Mouse (Mus musculus): ENCODE measurements around the gene Slc7a11. TPM values are rescaled to one million over a fixed set of nuclear protein-coding genes. Genes with fewer than 3 reads are reported as not detected.

Gene Slc7a11
- polyA plus RNA-seq, 1 experiment from 2014 or later: 0.13 TPM

DNA sequence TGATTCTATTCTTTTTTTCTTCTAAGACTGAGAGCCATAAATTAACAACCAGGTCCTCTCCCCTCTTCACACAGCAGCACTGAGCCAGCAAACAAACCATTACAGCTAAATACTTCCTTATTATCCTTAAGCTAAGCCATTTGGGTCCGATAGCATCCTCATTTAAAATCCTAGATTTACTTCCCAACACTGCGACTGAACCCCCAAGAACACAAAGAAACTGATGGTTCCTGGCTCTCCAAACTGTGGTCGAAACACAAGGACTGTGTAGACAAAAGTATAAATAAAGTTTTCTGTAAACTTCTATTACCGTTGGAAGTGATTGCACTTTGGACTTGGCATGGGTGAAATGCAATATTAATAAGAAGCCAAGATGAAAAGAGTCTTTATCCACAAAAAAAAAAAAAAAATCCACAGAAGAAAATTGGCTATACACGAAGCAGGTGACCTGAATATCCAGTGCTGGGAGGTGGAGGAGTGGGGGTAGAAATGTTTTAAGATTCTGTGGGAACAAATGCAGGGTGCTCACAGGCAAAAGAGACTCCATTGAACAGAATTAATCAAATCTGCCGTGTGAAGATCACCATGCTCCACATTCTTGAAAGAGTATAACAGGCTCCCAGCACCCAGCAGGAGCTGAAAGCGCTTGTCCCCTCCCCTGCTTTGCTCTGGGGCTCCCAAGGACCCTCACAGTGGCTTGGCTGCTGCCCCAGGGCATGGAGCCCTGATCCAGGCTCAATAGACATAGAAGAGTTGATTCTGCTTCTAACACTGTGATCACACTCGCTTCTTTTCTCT lies 21.7 kb downstream of the Slc7a11 start:
- Histone ChIP-seq H3K27ac (ENCODE audit: low read length) (no peak overlapping the region), H3K4me3 (ENCODE audit: low read depth, low read length) (no peak overlapping the region), H3K27me3 (replicated peaks; ENCODE audit: insufficient read depth, low read length) (no peaks in the 10 kb centered on the region), H3K4me1 (ENCODE audit: insufficient read depth, low read depth, low read length) (no peaks in the 10 kb centered on the region), H3K36me3 (ENCODE audit: insufficient read depth, low read length) (no peaks in the 10 kb centered on the region), H3K9me3 (ENCODE audit: low read length) (no peaks in the 10 kb centered on the region), H3K4me2 (replicated peaks; ENCODE audit: low read depth, low read length) (no peak overlapping the region), H3K9ac (replicated peaks; ENCODE audit: low read depth) (no peak overlapping the region)
- no peak for TF ChIP-seq CTCF (IDR thresholded peaks at IDR 0.05)
- no peak for TF ChIP-seq EP300 (IDR thresholded peaks at IDR 0.05)
- no peak for DNase-seq (ENCODE audit: low spot score)
- ATAC-seq: no peak
- 73% methylated on average over 8 of the region's 8 CpGs for WGBS

DNA sequence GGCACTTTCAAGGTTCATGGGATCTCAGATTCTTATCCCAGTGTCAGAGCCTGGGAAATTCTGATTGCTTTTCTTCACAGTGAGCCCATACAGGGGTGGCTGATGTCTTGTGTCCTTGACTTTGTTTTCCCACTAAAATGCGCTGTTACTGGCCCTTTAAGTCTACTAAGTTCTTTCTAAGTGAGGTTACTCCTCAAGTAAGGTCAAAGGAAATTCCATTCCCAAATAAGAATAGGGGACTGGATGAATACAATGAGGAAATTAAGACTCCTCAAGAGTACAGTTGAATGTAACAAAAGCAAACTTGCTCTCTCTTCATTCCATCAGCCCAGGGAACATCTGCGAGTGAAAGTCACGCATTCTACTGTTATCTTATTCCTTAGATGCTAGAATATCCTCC lies 24.3 kb downstream of the Slc7a11 start:
- ATAC-seq: no peak
- Histone ChIP-seq H3K4me1 (ENCODE audit: insufficient read depth, low read depth, low read length) (no peaks in the 10 kb centered on the region), H3K27ac (ENCODE audit: low read length) (no peak overlapping the region), H3K9ac (replicated peaks; ENCODE audit: low read depth) (no peak overlapping the region), H3K4me3 (ENCODE audit: low read depth, low read length) (no peak overlapping the region), H3K27me3 (replicated peaks; ENCODE audit: insufficient read depth, low read length) (no peaks in the 10 kb centered on the region), H3K9me3 (ENCODE audit: low read length) (no peaks in the 10 kb centered on the region), H3K4me2 (replicated peaks; ENCODE audit: low read depth, low read length) (no peak overlapping the region), H3K36me3 (ENCODE audit: insufficient read depth, low read length) (no peaks in the 10 kb centered on the region)
- WGBS: 74% methylated on average over 3 of the region's 3 CpGs
- no peak for DNase-seq (ENCODE audit: low spot score)
- TF ChIP-seq EP300 (IDR thresholded peaks at IDR 0.05) (no peak), CTCF (IDR thresholded peaks at IDR 0.05) (no peak)

DNA sequence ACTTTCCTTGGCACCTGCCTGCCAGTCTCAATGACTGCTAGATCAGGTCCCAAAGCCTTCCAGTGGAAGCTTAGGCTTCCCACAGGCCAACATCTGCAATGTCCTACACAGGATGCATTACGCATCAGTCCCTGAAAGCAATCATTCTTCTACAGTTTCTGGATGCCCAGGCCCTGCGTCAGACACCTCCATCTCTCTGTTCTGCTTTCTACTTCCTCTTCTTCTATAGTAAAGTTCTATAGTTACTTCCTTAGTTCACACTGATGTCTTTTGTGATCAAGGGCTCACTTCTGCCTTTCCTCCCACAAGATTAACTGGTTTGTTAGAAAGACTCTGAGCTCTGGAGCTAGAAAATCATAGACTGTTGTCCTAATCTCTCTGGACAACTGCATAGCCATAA lies 36.6 kb downstream of the Slc7a11 start:
- no peak overlapping the region for H3K9ac ChIP-seq (replicated peaks; ENCODE audit: low read depth)
- no peaks in the 10 kb centered on the region for H3K4me1 ChIP-seq (ENCODE audit: insufficient read depth, low read depth, low read length)
- no peaks in the 10 kb centered on the region for H3K9me3 ChIP-seq (ENCODE audit: low read length)
- no peak overlapping the region for H3K4me2 ChIP-seq (replicated peaks; ENCODE audit: low read depth, low read length)
- H3K27me3 ChIP-seq (replicated peaks; ENCODE audit: insufficient read depth, low read length): no peaks in the 10 kb centered on the region
- ATAC-seq (0 out of 2 replicates have a peak, but pooled peaks have one; percentile 25), DNase-seq (ENCODE audit: low spot score) (peak; percentile 51)
- H3K36me3 ChIP-seq (ENCODE audit: insufficient read depth, low read length): no peaks in the 10 kb centered on the region
- 87% methylated on average over 2 of the region's 2 CpGs for WGBS
- H3K27ac ChIP-seq (ENCODE audit: low read length): no peak overlapping the region
- TF ChIP-seq CTCF (IDR thresholded peaks at IDR 0.05) (no peak), EP300 (IDR thresholded peaks at IDR 0.05) (no peak)
- H3K4me3 ChIP-seq (ENCODE audit: low read depth, low read length): no peak overlapping the region

DNA sequence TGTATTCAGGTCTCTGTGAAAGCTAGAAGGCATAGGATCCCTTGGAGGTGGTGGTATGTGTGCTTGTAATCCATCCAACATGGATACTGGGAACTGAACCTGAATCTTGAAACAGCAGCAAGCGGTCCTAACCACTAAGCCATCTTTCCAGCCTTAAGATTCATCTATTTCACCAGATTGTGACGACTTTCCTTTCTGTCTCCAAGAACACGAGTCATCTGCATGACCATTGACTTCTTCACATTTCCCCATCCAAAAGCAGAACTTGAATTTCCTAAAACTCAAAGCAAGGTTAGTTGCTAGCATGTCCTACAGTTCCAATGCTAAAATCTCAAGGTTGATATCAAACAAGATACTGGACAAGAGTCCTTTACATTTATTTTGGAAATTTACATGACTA lies 37.5 kb downstream of the Slc7a11 start:
- Histone ChIP-seq H3K4me2 (replicated peaks; ENCODE audit: low read depth, low read length) (no peak overlapping the region), H3K27me3 (replicated peaks; ENCODE audit: insufficient read depth, low read length) (no peaks in the 10 kb centered on the region), H3K9ac (replicated peaks; ENCODE audit: low read depth) (no peak overlapping the region), H3K4me3 (ENCODE audit: low read depth, low read length) (no peak overlapping the region), H3K4me1 (ENCODE audit: insufficient read depth, low read depth, low read length) (no peaks in the 10 kb centered on the region), H3K9me3 (ENCODE audit: low read length) (no peaks in the 10 kb centered on the region), H3K36me3 (ENCODE audit: insufficient read depth, low read length) (no peaks in the 10 kb centered on the region), H3K27ac (ENCODE audit: low read length) (no peak overlapping the region)
- no peak for TF ChIP-seq EP300 (IDR thresholded peaks at IDR 0.05)
- no peak for TF ChIP-seq CTCF (IDR thresholded peaks at IDR 0.05)
- WGBS: 66% methylated on average over 3 of the region's 3 CpGs
- DNase-seq (ENCODE audit: low spot score) (peak; percentile 31), ATAC-seq (no peak)

DNA sequence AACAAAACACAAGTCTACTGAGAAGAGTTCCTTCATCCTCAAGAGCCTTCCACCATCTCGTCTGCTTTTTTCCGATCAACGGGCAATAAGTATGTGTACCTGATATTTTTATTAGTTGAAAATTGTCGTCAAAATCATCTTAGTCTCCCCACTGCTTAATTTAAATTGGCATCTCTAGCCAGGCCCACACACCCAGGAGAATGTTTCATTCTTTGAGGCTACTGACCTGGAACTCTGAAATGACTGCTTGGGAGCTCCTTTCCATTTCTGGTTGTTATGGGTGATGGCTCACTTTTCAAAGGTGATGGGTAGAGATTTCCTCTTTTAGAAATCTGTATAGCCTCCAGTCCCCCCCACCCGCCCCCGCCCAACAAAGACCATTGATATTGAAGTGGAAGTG lies 54.6 kb downstream of the Slc7a11 start:
- H3K36me3 ChIP-seq (ENCODE audit: insufficient read depth, low read length): no peaks in the 10 kb centered on the region
- TF ChIP-seq EP300 (IDR thresholded peaks at IDR 0.05) (no peak), CTCF (IDR thresholded peaks at IDR 0.05) (no peak)
- no peak for ATAC-seq
- no peak for DNase-seq (ENCODE audit: low spot score)
- H3K4me2 ChIP-seq (replicated peaks; ENCODE audit: low read depth, low read length): no peak overlapping the region
- H3K27ac ChIP-seq (ENCODE audit: low read length): no peak overlapping the region
- H3K9me3 ChIP-seq (ENCODE audit: low read length): no peaks in the 10 kb centered on the region
- no peaks in the 10 kb centered on the region for H3K4me1 ChIP-seq (ENCODE audit: insufficient read depth, low read depth, low read length)
- 88% methylated on average over 6 of the region's 6 CpGs for WGBS
- no peaks in the 10 kb centered on the region for H3K27me3 ChIP-seq (replicated peaks; ENCODE audit: insufficient read depth, low read length)
- H3K4me3 ChIP-seq (ENCODE audit: low read depth, low read length): no peak overlapping the region
- H3K9ac ChIP-seq (replicated peaks; ENCODE audit: low read depth): no peak overlapping the region

DNA sequence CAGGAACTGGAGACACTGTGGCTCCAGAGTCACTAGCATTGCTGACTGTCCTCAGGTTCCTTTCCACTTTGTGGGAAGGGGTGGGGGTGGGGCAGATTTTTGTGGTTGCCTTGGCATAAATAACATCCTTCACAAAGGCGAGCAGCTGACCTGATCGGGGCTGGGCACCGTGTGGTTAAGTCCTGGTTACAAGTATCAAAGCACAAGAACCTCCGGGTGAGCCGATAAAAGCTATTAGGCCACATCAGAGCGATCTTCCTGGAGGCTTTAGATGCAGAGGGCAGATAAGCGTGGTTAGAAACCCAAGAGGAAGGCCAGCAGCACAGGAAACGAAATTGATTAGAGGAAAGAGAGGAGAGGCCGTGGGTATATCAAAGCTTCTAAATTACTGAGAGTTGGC lies 55.1 kb downstream of the Slc7a11 start:
- H3K4me3 ChIP-seq (ENCODE audit: low read depth, low read length): no peak overlapping the region
- no peak overlapping the region for H3K4me2 ChIP-seq (replicated peaks; ENCODE audit: low read depth, low read length)
- H3K4me1 ChIP-seq (ENCODE audit: insufficient read depth, low read depth, low read length): no peaks in the 10 kb centered on the region
- TF ChIP-seq EP300 (IDR thresholded peaks at IDR 0.05) (no peak), CTCF (IDR thresholded peaks at IDR 0.05) (no peak)
- H3K27me3 ChIP-seq (replicated peaks; ENCODE audit: insufficient read depth, low read length): no peaks in the 10 kb centered on the region
- no peak overlapping the region for H3K27ac ChIP-seq (ENCODE audit: low read length)
- DNase-seq (ENCODE audit: low spot score): no peak
- WGBS: 42% methylated on average over 9 of the region's 9 CpGs
- no peaks in the 10 kb centered on the region for H3K9me3 ChIP-seq (ENCODE audit: low read length)
- H3K9ac ChIP-seq (replicated peaks; ENCODE audit: low read depth): no peak overlapping the region
- no peaks in the 10 kb centered on the region for H3K36me3 ChIP-seq (ENCODE audit: insufficient read depth, low read length)
- ATAC-seq: no peak
